Mouse (Mus musculus): ENCODE measurements at regions not wholly inside any gene's neighbourhood (a gene's known extent, or its start where the extent isn't known, plus 50 kb on each side); places are given as distances from the start of the nearest gene placed in this dataset.

DNA sequence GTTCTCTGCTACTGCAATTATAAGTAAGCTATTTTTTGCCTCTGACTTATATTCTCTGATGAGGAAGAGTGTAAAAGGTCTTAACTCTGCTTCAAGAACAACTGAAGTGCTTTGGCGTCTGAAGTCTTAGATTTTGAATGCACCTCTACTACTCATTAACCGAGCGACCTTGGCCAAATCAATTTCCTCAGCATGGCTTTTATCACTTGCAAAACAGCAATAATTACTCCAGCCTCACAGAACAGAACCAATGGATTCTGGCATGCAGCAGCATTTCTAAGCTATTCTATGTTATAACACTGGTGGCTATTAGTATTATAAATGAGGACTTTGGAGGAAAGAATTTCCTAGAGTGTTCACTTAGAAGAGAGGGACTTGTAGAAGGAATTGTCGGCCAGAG is 462.9 kb upstream of the Cited2 start:
- DNase-seq (ENCODE audit: low read depth, low spot score) = no peak

DNA sequence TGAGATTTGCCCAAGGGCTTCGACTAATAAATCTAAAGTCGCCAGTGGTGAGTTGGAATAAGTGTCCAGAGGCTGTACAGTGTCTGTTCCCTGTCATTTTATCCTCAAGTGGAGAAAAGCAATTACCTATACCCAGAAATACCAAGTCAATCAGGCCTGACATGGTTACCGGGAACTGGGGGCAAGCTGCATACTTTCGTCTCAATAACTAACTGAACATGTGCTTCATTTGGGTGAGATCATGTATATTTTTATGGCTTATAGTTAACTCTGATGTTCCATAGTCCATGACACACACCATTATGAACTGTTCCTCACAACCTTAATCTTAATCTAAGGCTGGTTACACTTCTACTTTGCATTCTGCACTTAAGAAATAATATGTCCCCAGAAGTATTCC is 462.4 kb upstream of the Cited2 start:
- no peak for DNase-seq (ENCODE audit: low read depth, low spot score)

DNA sequence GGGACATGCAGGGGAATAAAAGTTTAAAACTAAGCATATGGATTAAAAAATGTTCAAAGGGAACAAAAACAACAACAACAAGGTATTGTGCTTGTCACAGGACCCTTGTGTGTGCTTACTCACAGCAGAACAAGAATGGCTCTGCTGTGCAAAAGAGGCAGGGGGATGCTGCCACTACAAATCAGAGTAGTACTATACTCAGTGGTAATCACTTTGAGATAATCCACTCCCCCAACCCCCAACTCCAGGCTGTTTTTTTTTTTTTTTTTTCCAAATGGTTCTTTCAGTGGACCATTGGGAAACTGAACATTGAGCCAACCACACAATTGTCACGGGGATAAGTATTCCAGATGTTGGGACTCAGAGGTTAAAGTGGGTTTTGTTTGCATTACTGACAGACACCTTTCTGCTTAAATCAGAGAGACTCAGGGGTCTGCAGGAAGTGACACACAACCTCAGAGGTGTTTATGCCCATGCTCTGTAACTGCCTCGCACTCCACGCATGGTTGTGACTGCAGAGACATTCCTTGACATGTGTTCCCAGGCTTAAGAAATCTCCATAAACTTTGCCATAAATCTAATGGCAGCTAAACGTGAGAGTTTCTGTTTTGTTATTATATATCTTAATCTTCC is 461.7 kb upstream of the Cited2 start:
- DNase-seq (ENCODE audit: low read depth, low spot score) = no peak

DNA sequence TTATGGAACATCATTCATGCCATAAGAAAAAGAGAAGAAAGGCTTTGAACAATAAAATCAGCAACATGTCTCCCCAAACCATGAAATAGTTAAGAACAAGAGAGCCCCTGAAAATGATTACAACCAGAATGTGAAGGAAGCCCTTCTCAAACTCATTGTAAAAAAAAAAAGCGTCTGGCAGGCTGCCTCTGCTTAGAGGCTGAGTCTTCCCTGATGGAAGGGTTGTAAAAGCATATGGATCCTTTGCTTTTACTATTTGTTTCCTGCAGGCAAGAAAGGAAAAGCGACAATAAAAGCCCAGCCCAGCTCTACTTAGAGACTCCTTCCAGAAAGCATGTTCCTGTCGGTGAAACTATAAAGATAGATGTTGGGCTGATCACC is 461.2 kb upstream of the Cited2 start:
- DNase-seq (ENCODE audit: low read depth, low spot score) = no peak

DNA sequence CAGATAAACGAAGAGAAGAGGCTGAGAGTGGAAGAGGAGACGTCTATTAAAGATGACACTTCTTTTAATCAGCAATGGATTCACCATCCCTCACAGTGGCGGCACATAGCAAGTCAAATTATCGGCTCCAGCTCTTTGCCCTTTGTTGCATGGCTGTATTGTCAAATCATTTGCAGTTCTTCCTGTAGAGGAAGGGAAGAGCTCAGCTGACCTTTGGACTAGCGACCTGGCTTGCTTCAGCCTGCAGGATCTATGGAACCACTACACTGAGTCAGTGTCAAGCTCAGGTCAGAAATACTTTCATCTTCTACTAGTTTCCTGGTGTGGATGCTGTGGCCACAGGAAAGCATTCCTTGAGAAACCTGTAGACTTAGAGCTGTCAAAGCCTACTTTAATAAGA is 450.4 kb upstream of the Cited2 start:
- no peak for DNase-seq (ENCODE audit: low read depth, low spot score)

DNA sequence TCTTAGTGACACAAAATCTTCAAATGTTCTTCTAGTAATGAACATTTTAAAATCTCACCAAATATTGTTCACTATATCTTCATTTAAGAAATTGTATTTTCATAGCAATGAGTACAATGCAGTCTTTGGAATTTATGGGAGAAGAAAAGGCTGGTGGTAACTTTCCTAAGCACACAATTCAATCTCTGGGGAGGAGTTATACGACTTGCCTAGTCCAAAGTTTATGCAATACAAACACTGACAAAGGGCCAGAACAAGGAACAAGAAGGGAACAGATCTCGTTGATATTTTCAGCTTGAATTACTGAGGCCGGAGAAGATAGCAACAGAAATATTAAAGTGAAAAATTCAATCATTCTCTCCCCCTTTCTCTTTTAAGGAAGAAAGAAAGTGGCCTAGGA is 449.2 kb upstream of the Cited2 start:
- DNase-seq (ENCODE audit: low read depth, low spot score) = no peak

DNA sequence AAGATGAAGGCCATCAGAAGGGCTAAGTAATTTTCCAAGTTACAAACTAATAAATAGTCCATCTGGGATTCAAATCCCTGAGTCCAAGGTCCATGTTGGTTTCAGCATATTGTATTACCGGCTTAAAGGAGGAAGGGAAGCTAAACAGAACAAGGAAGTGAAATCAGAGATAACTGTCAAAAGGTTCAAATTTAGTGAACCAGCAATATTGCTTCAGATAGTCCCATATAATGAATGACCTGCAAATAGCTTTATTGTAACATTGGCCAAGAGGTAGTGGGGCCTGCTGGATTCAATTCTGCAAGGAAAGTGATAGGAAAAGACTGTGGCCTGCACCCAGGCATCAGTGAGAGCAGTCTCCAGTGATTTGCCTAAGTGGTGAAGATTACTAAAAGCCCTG is 447.8 kb upstream of the Cited2 start:
- DNase-seq (ENCODE audit: low read depth, low spot score) = no peak

DNA sequence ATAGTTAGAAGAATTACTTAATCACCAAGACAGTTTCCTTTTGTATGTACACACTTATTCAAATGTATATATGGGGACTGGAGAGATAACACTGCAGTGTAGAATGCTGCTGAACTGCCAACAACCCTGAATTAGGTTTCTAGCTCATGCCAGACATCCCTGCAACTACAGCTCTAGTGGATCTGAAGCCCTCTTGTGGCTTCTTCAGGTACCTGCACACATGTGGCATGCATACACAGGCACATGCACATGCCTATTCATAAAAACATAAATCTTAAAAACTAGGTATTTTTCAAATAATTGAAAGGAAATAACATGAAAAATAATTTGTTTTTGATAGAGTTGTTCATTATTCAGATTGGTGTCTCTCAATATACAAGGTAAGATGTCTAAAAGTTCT is 445.1 kb upstream of the Cited2 start:
- DNase-seq (ENCODE audit: low read depth, low spot score) = no peak

DNA sequence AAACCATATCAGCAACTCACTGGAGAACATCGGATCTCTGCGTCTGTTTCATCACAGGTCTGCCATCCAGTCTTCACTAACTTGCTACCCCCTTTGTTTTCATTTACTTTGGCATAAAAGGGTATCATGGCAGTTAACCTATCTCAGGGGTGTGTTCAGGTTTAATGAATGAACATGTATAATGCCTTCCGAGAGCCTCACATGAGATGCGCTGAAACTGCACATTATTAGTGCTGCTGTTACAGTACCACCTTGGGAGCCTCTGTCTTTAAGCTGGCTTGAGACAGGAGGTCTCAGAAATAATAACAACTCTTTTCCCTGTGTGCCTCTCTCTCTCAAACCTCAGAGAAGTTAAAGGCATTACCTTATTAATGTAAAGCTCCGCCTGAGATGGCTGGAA is 438.2 kb upstream of the Cited2 start:
- DNase-seq (ENCODE audit: low read depth, low spot score) = no peak

DNA sequence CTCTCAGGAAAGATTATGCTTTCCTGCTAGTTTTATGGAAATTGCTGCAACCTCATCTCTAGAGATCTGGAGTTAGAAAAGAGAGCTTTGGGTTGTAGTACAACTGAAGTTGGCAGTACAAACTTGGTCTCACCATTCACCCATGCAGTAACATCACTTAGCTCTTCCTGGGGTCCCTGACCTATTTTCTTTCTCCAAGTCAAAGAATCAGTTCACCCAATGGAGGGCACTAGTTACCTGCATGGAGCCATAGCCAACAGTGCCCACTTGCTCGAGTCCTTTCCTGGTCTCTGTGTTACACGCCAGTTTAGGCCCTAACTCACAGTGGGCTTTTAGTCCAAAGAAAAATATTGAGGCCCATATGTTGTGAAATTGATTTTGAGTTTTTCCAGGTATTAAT is 435.9 kb upstream of the Cited2 start:
- no peak for DNase-seq (ENCODE audit: low read depth, low spot score)

DNA sequence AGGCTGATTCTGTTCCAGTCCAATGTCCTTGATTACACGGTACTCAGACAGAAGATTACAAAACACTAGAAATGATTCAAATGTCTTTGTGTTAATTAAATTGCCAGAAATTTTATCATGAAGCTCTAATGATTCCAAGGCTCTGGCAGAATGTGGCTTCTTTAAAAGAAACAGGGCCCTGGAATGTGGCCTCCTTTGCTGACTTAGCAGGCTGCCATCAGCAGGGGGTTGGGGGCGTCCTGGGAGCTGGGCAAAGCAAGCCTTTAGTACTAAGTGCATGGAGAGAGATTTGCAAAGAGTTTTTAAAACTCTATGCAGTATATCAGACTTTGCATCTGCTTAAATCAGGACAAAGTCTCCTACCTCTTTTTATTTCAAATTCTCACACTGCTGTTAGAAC is 434.8 kb upstream of the Cited2 start:
- no peak for DNase-seq (ENCODE audit: low read depth, low spot score)

DNA sequence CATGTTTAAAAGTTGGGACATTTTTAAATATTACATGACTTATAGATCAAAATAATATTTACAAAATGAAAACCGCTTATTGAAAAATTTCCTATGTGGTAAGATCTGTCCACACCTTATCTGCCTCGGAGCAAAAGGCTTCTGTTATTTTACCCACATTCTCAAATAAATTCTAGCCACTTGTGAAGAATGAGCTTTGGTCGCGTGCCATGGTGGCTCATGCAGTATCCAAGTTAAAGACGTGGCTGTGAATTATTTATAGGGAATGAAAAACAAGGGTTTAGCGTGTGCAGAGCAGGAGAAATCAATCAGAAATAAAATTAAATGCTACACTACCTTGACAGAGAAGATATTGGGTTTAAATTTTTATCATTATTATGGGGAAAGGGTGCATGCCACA is 430.7 kb upstream of the Cited2 start:
- no peak for DNase-seq (ENCODE audit: low read depth, low spot score)

DNA sequence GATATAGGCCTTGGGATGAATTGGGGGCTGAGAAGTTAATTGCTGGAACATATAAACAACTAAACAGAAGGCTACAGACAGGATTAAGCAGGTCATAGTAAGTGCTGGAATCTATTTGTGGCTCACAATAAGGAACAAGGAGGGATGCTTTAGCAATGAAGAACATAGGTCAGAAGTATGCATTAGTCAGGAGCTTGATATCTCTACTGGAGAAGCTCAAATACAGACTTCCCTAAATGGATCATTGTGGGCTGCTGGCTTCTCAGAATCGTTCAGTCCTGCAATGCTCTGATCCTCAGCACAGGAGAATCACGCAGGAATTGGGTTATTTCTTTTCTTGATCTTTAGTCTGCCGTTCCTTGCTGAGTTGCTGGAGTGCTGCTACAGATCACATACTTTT is 428.6 kb upstream of the Cited2 start:
- no peak for DNase-seq (ENCODE audit: low read depth, low spot score)

DNA sequence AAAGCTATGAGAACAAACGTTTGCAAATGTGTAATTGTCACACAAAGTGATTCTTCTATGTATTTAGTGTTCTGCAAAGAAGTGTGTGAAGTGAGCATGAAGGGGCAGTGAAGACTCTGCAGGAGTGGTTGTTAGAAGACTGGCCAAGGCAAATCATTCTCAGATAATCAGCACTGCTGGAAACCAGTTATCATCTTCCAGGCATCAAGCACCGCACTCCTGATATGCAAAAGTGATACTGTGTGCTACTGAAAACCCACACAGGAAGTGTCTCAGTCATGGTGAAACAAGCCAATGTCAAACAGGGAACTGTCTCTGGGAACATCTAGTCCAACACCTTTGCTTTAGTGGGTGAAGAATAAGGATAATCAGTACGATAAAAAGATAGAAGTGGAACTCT is 427.9 kb upstream of the Cited2 start:
- no peak for DNase-seq (ENCODE audit: low read depth, low spot score)

DNA sequence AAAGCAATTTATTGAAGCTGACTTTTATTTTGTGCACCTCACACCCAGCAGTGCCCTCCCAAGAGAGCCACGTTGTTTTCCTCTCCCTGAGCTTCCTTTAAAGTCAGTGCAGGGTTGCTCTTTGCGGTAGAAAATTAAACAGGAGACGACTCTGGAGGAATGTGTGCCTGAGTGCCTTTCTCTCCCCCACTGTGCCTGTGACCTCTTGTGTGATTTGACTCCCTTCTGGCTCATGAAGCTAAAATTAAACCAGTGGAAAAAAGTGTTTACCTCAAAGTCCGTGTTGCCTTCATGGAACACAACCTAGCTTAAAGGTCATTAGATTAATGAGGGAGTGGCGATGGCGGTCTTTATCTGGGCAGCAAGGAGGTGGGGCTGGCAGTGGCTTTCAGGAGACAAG is 423.4 kb upstream of the Cited2 start:
- DNase-seq (ENCODE audit: low read depth, low spot score) = no peak

DNA sequence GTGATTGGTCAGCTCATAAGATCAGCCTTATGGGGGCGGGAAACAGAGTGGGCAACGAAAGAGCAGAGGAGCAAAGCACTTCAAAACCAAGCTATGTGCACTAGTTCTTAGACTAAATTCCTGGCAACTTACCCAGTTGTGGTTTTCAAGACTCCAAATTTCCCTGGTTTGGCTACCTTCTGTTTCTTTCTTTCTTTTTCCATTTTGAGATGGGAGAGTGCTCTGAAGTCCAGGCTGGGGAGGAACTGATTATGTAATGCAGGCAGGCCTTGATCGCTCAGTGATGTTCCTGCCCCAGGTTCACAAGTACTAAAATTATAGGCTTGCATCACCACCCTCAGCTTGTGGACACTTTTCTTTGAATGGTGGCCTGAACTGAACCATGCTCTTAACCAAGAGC is 396.3 kb upstream of the Cited2 start:
- no peak for DNase-seq (ENCODE audit: low read depth, low spot score)

DNA sequence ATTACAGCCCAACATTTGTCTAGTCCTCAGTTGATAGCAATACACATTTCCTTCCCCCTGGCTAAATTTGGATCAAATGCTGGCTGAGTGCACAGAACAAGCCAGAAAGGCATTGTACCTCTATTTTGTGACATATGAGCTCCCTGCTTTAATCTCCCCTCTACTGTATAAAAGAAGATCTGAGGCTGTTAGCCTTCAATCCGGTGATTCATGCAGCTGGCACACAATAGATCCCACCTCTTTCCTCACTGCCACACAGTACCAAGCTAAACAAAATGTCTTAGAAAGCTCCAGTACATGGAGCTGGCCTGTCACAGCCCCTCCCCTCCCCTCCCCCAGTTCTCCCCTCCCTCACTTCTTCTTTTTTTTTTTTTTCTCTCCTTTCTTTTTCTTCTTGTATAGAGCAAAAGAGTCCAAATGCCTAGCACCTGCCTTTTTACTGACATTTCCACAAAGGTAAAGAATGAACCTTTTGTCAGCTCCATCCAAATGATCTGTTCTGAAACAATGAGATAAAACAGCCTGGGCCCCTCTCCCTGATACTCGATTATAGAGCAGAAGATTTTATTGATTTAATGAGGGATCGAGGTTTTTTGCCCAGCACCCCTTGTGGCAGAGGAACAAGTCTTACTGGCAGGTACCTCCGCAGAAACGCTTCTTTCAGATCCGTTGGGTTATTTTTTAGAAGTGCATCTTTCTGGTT is 392.0 kb upstream of the Cited2 start:
- DNase-seq (ENCODE audit: low read depth, low spot score) = peak; percentile 45

DNA sequence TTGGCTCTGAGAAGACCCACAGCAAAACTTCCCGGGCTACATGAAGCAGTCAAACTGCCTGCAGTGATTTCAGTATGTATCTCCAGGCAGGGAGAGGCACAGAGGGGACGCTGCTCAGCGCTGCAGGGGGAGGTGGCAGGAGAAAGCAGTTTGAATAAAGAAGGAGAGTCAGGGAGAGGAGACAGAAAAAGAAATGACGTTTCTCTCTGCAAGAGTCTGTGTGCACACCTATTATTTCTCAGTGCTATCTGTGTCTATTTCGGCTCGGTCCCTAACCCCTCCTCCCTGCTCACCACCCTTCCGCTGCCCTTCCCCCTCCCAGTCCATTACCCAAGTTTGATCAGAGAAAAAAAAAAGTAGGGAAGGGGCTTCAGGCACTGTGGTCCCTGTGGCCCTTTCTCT is 391.4 kb upstream of the Cited2 start:
- DNase-seq (ENCODE audit: low read depth, low spot score) = no peak

DNA sequence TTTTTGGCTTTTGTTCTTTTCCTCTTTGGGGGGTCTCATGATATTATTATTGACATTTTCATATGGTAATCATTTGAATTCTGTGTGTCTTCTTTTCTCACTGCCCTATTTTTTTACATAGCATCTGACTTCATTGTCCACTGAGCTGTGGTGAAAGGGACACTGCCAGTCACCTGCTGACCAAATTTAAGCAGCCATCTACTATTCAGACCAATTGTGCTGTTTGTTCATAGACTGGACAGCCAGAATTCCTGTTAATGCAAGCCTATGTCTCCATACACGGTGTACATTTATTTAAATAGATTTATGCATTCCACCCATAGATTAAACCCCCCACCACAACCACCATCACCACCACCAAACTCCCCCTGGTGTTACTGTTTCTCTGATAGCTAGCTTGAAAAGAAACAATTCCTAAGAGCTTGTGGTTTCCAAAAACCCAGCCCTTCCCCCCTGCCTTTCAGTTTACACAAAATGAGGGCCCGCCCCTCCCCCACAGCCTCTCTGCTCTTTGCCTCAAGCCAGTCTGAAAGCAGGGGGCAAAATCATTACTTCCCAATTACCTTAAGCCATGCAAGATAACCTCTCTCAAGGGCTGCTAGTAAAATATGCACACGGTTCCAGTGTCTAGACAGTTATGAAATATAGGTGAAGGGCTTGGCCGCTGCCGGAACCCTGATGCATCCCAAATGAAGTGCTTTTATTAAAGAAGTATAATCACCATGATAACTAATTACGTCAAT is 390.8 kb upstream of the Cited2 start:
- DNase-seq (ENCODE audit: low read depth, low spot score) = no peak

DNA sequence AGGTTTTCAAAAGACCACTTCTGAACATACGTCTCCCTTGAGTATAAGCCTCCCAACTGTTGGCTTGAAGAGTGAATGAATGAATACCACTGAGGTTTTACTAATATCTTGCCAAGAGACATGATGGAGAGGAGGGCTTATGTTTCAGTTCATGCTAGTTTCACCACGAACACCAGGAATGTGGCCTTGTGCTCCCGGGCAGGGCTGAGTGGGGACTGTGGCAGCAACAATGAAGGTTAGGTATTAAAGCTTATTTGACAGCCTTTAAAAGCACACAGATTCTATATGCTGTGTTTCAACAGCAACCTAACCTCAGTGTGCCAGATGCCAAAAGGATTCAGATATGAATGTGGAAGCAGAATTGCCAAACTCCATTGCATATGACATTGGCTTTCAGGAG is 390.0 kb upstream of the Cited2 start:
- no peak for DNase-seq (ENCODE audit: low read depth, low spot score)

DNA sequence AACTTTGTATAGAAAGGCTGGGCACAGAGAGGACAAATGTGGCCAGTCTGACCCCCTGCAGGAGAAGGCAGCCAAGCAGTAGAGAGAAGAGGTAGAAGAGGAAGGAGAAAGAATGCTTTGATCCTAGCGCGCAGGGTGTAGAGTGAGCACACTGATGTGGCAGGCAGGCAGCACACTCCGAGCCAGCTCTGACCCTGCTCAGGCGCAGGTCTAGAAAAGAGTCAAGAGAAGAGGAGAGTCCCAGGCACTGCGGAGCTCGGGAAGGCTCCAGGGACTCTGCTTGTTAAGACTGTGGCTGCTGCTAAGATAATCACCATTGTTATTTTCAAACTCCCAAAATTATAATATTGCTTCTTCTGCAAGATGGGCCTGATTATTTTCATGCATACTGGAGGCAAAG is 389.3 kb upstream of the Cited2 start:
- no peak for DNase-seq (ENCODE audit: low read depth, low spot score)

DNA sequence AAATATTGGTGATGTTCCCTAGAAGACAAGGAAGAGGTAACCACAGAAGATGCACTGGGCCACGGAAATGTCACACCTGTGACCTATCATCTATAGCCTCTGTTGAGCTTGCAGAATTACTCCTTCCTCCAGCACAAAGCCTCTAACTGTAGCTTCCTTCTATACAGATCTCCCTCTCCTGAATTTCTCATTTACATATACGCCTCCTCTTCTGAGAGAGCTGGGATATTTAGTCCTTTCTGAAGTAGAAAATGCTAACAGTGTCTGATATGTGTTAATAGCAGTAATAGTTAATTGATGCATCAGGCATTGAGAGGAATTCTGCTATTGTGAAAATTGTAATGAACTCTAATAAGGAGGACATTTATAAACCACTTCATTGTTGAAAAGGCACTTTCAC is 385.8 kb upstream of the Cited2 start:
- DNase-seq (ENCODE audit: low read depth, low spot score) = no peak

DNA sequence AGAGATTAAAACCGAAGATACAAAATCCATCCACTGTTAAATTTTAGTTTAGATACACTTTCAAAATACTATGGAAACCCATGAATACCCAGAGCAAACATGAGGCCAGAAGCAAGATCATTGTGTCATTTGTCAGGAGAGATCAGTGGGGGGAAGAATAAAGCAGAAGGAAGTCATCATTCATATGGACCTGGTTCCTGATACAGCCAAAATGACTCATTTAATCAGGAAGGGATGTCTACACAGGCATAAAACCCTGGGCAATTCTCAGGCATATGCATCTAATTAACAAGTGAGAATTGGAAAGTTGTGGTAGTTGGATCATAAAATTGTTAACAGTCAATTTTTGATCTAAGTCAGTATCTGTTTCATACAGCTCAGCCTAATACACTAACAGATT is 379.2 kb upstream of the Cited2 start:
- DNase-seq (ENCODE audit: low read depth, low spot score) = no peak

Measured in telencephalon, adult 2 months (tissue).